Mouse (Mus musculus) retina, adult 2 months (tissue): Measurements from ENCODE around the gene Thtpa.

Experiments used
- DNase-seq: peaks from one replicate; pipeline ENCODE4 v3.0.0-alpha.2; 2012; ENCODE audit warnings: low read depth, low spot score

The Thtpa gene

GRCm38 (mm10) chr14:55105386-55105785, 10.8 kb downstream of the Thtpa start:
- DNase-seq: no peak

- DNase-seq: no peak
Measured at GRCm38 (mm10) chr14:55105836-55106809, 11.5 kb downstream of the Thtpa start, which contains the start of gene Ap1g2. Ap1g2 (minus strand) TSS chr14:55106593.

GRCm38 (mm10) chr14:55106990-55107389, 12.4 kb downstream of the Thtpa start:
- no peak for DNase-seq

GRCm38 (mm10) chr14:55108202-55108870, 13.8 kb downstream of the Thtpa start:
- no peak for DNase-seq

DNA sequence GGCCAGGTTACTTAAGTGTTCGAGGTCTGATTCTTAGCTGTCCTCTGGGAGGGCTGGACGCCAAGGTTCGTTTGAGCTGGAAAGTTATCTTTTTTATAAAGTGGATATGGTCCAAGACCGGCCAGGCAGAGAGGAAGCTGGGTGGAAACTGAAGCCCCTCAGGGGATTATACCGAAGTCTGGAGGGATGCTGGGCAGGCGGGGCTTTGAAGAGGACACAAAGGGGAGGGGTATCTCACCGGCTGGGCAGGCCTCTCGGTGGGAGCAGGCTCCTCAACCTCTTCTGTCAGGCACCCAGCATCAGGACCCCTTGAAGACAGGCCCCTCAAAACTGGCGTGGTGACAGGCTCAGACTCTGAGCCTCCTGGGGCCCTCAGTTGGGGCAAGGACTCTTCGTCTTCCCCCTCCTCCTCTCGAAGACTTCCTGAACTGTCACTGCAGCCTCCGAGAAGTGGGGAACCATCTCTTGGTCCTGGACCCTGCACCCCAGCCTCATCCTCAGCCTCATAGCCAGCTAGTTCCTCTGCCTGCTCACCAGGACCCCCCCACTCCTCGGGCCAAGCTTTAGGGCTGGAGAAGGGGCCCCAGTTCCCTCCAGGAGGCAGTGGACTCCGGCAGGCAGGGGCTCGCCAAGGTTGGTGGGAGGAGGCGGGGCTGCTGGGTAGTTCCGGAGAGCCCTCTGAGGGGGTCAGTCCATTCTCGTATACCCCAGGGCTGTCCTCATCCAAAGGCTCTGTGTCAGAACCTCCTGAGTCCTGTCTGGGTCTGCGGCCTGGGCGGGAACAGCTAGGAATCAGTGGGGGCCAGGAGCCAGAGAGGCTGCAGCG, 14.7 kb downstream of the Thtpa start:
- no peak for DNase-seq

DNA sequence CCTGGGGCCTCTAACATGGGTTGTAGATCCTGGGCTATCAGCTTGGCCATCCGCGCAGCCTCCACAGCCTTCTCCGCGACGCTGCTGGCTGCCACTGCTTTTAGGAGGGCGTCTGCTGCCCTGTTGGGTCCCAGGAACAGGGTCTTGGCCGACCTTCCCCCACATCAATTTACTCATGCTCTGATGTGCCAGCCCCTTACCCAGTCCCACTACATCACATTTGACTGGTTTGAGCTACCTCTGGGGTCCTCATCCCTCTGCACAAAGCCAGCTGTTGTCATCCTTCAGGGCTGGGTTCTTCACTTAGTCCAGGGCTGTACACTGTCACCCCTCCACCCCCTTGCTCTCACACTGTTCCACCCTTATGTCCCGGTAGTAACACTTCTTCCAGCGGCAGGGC, 15.5 kb downstream of the Thtpa start:
- no peak for DNase-seq

DNA sequence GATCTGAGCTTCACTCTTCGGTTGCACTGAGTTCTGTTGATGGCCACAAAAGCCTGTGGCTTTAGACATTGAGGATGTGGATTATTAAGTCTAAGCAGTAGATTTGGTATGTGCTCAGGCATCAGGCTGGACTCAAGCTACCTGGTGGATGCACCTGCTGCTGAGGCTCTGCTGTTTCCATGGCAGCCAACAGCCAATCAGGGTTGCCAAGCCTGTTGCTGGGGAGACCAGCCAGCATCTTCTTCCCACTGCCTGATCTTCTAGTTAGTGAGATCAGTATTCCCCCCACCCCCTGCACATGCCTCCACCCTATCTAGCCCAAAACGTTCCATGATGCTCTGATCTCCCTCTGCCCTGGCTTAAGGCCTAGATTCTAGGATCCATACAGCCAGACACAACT, 17.1 kb downstream of the Thtpa start:
- no peak for DNase-seq

GRCm38 (mm10) chr14:55113351-55113974, 18.9 kb downstream of the Thtpa start:
- DNase-seq: no peak

DNA sequence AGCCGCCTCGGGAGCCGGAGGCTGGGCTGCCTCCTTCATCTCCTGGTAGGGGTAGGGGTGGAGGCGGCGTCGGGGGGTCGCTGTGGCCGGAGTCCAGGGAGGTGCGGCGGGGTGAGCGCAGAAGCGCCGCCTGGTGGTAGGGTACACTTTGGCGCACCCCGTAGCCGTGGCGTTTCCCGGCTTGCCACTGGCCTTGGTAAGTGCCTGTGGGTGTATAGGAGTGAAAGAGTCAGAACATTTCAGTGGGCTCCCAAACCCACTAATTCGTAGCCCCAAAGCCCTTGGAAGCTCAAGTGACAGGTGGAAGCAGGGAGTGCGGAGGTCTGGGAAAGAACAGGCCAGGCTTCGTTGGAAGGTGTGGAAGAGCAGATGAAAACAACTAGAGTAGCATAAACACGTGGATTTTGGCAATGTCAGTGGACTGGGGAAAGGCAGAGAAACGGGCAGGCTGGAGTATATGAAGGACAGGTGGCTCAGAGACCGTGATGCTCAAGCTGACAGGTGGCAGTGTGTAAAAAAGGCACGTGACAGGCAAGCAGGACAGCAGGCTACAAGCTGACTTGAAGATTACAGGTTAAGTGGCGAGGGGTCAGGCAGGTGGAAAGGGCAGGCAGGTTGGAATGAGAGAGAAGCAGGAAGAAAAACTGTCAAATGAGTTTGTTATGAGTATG, 19.5 kb downstream of the Thtpa start:
- no peak for DNase-seq

GRCm38 (mm10) chr14:55114759-55115701, 20.4 kb downstream of the Thtpa start:
- no peak for DNase-seq

DNA sequence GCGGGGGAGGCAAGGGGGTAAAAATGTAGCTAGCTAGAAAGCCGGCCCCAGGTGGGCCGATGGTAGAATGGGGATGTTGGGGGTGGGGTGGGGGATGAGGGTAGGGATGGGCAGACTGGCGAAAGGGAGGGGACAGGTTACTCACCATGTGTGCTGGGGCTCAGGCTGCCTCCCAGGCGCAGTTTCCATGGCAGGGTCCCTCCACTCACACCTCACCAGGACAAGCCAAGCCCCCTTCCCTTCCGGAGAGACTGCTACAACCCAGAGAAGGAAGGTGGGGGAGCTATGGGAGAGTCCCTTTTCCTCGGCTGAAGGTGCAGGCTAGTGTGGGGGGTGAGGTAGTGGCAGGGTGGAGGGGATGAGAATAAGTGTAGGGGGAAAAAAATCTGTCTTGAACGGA, 21.3 kb downstream of the Thtpa start:
- no peak for DNase-seq

- no peak for DNase-seq
Measured at GRCm38 (mm10) chr14:55116425-55117200, 22.0 kb downstream of the Thtpa start, which contains the start of gene Jph4. Jph4 (minus strand) TSS chr14:55116935.

DNA sequence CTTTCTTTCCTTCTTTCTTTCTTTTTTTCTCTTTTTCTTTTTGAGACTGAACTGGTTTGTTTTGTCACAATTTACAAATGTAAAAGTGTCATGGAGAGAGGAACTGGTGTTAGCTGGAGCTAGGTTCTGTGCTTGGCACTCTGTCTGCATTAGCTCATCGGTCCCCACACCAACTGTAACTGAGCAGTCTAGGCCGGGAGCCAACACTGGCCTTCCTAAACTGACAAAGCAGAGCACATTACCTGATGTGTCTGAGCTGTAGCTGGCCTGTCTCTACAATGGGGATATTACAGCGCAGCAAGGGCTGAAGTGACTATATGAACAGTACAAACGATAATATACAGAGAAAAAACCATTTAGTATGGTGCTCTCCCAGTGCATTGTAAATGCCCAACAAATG, 24.3 kb downstream of the Thtpa start:
- DNase-seq: no peak

GRCm38 (mm10) chr14:55119421-55120134, 25.0 kb downstream of the Thtpa start:
- DNase-seq: no peak

DNA sequence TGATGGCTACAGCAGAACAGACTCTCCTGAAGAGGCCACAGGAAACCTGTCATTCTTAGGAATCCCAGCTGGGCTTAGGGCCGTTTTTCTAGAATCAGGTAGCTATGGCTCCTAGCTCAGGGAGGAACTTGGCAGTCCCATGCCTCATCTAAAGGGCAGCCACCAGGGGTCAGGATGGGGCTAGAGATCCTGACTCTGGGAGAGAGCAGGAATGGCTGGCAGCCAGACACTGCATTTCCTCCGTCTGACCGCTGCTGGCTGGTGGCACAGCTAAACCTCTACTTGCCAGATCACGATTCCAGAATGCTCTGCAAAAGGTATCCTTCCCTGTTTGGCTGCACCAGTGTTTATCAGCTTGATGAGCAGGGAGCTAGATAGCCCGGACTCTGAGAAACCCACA, 27.4 kb downstream of the Thtpa start:
- DNase-seq: peak; percentile 53

GRCm38 (mm10) chr14:55122359-55122758, 27.8 kb downstream of the Thtpa start:
- DNase-seq: no peak

GRCm38 (mm10) chr14:55125711-55126110, 31.1 kb downstream of the Thtpa start:
- DNase-seq: no peak

GRCm38 (mm10) chr14:55126521-55126920, 31.9 kb downstream of the Thtpa start:
- no peak for DNase-seq
